In genomic region chr15:62566106-62566511, GRCm38 (mm10) we compare ENCODE assay signal across 8 mouse cellular contexts.
DNase-seq lines count a peak whose midpoint lies in the region; ATAC-seq and TF ChIP-seq lines count a peak whose summit lies in the region.

No protein-coding gene starts in this region.

- no peak overlapping the region for H3K27ac ChIP-seq in lung, embryonic 15.5 days
- no peak overlapping the region for H3K27ac ChIP-seq in embryonic facial prominence, embryonic 11.5 days (replicated peaks; ENCODE audit: low read depth, low read length)
- no peak overlapping the region for H3K27ac ChIP-seq in heart, embryonic 12.5 days (ENCODE audit: poor library complexity, severe bottlenecking)
- no peak overlapping the region for H3K27ac ChIP-seq in kidney, postnatal 0 days
- H3K27ac ChIP-seq in midbrain, postnatal 0 days (ENCODE audit: low read depth, low read length) = no peak overlapping the region

- no peaks in the 10 kb centered on the region for H3K9me3 ChIP-seq in lung, embryonic 15.5 days
- no peaks in the 10 kb centered on the region for H3K9me3 ChIP-seq in embryonic facial prominence, embryonic 11.5 days (replicated peaks; ENCODE audit: control insufficient read depth, low read length)
- H3K9me3 ChIP-seq in heart, embryonic 12.5 days (replicated peaks) = no peaks in the 10 kb centered on the region
- no peaks in the 10 kb centered on the region for H3K9me3 ChIP-seq in kidney, postnatal 0 days (replicated peaks; ENCODE audit: low read length)
- no peaks in the 10 kb centered on the region for H3K9me3 ChIP-seq in midbrain, postnatal 0 days (ENCODE audit: low read length)

- 24% methylated on average over 7 of the region's 7 CpGs for WGBS in lung, embryonic 15.5 days
- 12% methylated on average over 7 of the region's 7 CpGs for whole genome bisulfite sequencing in embryonic facial prominence, embryonic 11.5 days
- 12% methylated on average over 7 of the region's 7 CpGs for WGBS in heart, embryonic 12.5 days
- 8% methylated on average over 7 of the region's 7 CpGs for WGBS in kidney, postnatal 0 days
- 7% methylated on average over 7 of the region's 7 CpGs for WGBS in midbrain, postnatal 0 days

- no peaks in the 10 kb centered on the region for H3K27me3 ChIP-seq in lung, embryonic 15.5 days
- no peaks in the 10 kb centered on the region for H3K27me3 ChIP-seq in embryonic facial prominence, embryonic 11.5 days (ENCODE audit: control insufficient read depth, insufficient read depth, low read length)
- no peaks in the 10 kb centered on the region for H3K27me3 ChIP-seq in heart, embryonic 12.5 days (replicated peaks)
- no peaks in the 10 kb centered on the region for H3K27me3 ChIP-seq in kidney, postnatal 0 days (ENCODE audit: insufficient read depth, low read length)
- no peaks in the 10 kb centered on the region for H3K27me3 ChIP-seq in midbrain, postnatal 0 days (ENCODE audit: insufficient read depth, low read length)

- no peaks in the 10 kb centered on the region for H3K4me1 ChIP-seq in lung, embryonic 15.5 days
- no peaks in the 10 kb centered on the region; the same call in 1 of the 2 replicates for H3K4me1 ChIP-seq in embryonic facial prominence, embryonic 11.5 days (ENCODE audit: control insufficient read depth, insufficient read depth, low read length)
- peaks cover 10% of the 10 kb centered on the region for H3K4me1 ChIP-seq in heart, embryonic 12.5 days (replicated peaks)
- H3K4me1 ChIP-seq in kidney, postnatal 0 days (replicated peaks; ENCODE audit: insufficient read depth, low read length) = no peaks in the 10 kb centered on the region
- 0 out of 2 replicates have a peak, but pooled peaks cover 2% of the 10 kb centered on the region for H3K4me1 ChIP-seq in midbrain, postnatal 0 days (ENCODE audit: insufficient read depth, low read length)

- TF ChIP-seq CTCF in kidney, postnatal 0 days (IDR thresholded peaks at IDR 0.05; ENCODE audit: low read depth) = no peak
- peak; percentile 26 for TF ChIP-seq CTCF in midbrain, postnatal 0 days (IDR thresholded peaks at IDR 0.05)

- no peak for ATAC-seq in lung, embryonic 15.5 days (ENCODE audit: borderline replicate concordance, extremely low read depth, low FRiP score, low TSS enrichment)
- no peak for ATAC-seq in embryonic facial prominence, embryonic 11.5 days (replicated peaks; ENCODE audit: insufficient number of reproducible peaks, low FRiP score, low TSS enrichment, low read depth)
- no peak for ATAC-seq in heart, embryonic 12.5 days (ENCODE audit: insufficient number of reproducible peaks, low FRiP score)
- no peak for ATAC-seq in kidney, postnatal 0 days (replicated peaks; ENCODE audit: low FRiP score, low read depth)
- ATAC-seq in midbrain, postnatal 0 days (ENCODE audit: low FRiP score) = no peak

- no peak overlapping the region for H3K4me3 ChIP-seq in lung, embryonic 15.5 days
- no peak overlapping the region for H3K4me3 ChIP-seq in embryonic facial prominence, embryonic 11.5 days (ENCODE audit: low read depth, low read length)
- peak overlapping the region; percentile 14; the same call in 1 of the 2 replicates for H3K4me3 ChIP-seq in heart, embryonic 12.5 days
- H3K4me3 ChIP-seq in kidney, postnatal 0 days (replicated peaks; ENCODE audit: low read depth, low read length) = no peak overlapping the region
- no peak overlapping the region for H3K4me3 ChIP-seq in midbrain, postnatal 0 days (ENCODE audit: low read depth, low read length)

- no peaks in the 10 kb centered on the region for H3K36me3 ChIP-seq in lung, embryonic 15.5 days
- H3K36me3 ChIP-seq in embryonic facial prominence, embryonic 11.5 days (replicated peaks; ENCODE audit: control insufficient read depth, insufficient read depth, low read depth, low read length) = no peaks in the 10 kb centered on the region
- H3K36me3 ChIP-seq in heart, embryonic 12.5 days = no peaks in the 10 kb centered on the region
- no peaks in the 10 kb centered on the region for H3K36me3 ChIP-seq in kidney, postnatal 0 days (ENCODE audit: insufficient read depth, low read length)
- no peaks in the 10 kb centered on the region for H3K36me3 ChIP-seq in midbrain, postnatal 0 days (ENCODE audit: insufficient read depth, low read length)

- H3K9ac ChIP-seq in lung, embryonic 15.5 days = no peak overlapping the region
- H3K9ac ChIP-seq in embryonic facial prominence, embryonic 11.5 days (replicated peaks; ENCODE audit: low read length) = no peak overlapping the region
- H3K9ac ChIP-seq in heart, embryonic 12.5 days = 0 out of 2 replicates have a peak overlapping the region, but pooled peaks have one; percentile 17
- H3K9ac ChIP-seq in kidney, postnatal 0 days (ENCODE audit: low read depth, low read length) = no peak overlapping the region
- no peak overlapping the region for H3K9ac ChIP-seq in midbrain, postnatal 0 days (replicated peaks; ENCODE audit: low read length, poor library complexity, severe bottlenecking)

- H3K4me2 ChIP-seq in lung, embryonic 15.5 days = peak overlapping the region; percentile 23
- no peak overlapping the region for H3K4me2 ChIP-seq in embryonic facial prominence, embryonic 11.5 days (ENCODE audit: low read depth, low read length)
- H3K4me2 ChIP-seq in heart, embryonic 12.5 days = peak overlapping the region; percentile 56
- peak overlapping the region; percentile 27; the same call in 1 of the 2 replicates for H3K4me2 ChIP-seq in kidney, postnatal 0 days (ENCODE audit: low read length)
- no peak overlapping the region for H3K4me2 ChIP-seq in midbrain, postnatal 0 days (ENCODE audit: low read depth, low read length, poor library complexity, severe bottlenecking)

- DNase-seq in lung, postnatal 14 days = no peak
- DNase-seq in embryonic facial prominence, embryonic 11.5 days (ENCODE audit: low spot score) = peak; percentile 38
- peak; percentile 55 for DNase-seq in kidney, postnatal 0 days (ENCODE audit: low spot score)
- DNase-seq in midbrain, postnatal 0 days (ENCODE audit: low spot score) = peak; percentile 84
- no peak for DNase-seq in urinary bladder, adult 18-20 months (ENCODE audit: low spot score in 2 of 2)
- no peak for DNase-seq in cerebellum, adult 9-10 months

Comparison
In these comparisons a context has a peak if more than half of its experiments do, and no peak if none do; other contexts are left out.
1. H3K4me2 ChIP-seq: peak in lung, embryonic 15.5 days (single experiment), heart, embryonic 12.5 days (single experiment) and kidney, postnatal 0 days (single experiment); none in embryonic facial prominence, embryonic 11.5 days (single experiment) and midbrain, postnatal 0 days (single experiment).
2. DNase-seq: peak in embryonic facial prominence, embryonic 11.5 days (single experiment), kidney, postnatal 0 days (single experiment) and midbrain, postnatal 0 days (single experiment); none in lung, postnatal 14 days (single experiment), urinary bladder, adult 18-20 months (0 of 2) and cerebellum, adult 9-10 months (single experiment).